Mouse (Mus musculus): ENCODE measurements around the gene Exosc7. TPM values are rescaled to one million over a fixed set of nuclear protein-coding genes. Genes with fewer than 3 reads are reported as not detected.

The Exosc7 gene
- 181 and 196 TPM in 2 replicates for total RNA-seq (2012; rRNA removed)
- polyA plus RNA-seq (2012; ENCODE audit: insufficient read depth in 1 of 2, insufficient read length in 2 of 2, low read depth in 1 of 2, low replicate concordance in 2 of 2, missing spikeins in 1 of 2): 100 to 1,000 TPM in 1 of 2 experiments, not detected in 1; 162 TPM

GRCm38 (mm10) chr9:123112805-123113521 is at the start of gene Exosc7, which contains the start of gene Zdhhc3:
TSS of gene Exosc7 (plus strand) at chr9:123113215.
TSS of gene Zdhhc3 (minus strand) at chr9:123113205.
- H3K36me3 ChIP-seq (ENCODE audit: control insufficient read depth in 1 of 2, insufficient read depth in 2 of 2, low read length in 2 of 2): peaks cover 2 to 17% of the 10 kb centered on the region in 2 experiments; a peak in 3 of 4 replicates
- peaks cover 41% of the 10 kb centered on the region for H3K79me2 ChIP-seq (ENCODE audit: control insufficient read depth, insufficient read depth, low read length, poor library complexity)
- no peaks in the 10 kb centered on the region for H3K9me3 ChIP-seq (replicated peaks; ENCODE audit: insufficient read depth, low read length)
- peaks cover 5 to 11% of the 10 kb centered on the region in 2 experiments; a peak in 3 of 4 replicates for H3K4me1 ChIP-seq (ENCODE audit: control insufficient read depth in 1 of 2, insufficient read depth in 2 of 2, low read length in 2 of 2)
- no peaks in the 10 kb centered on the region for H3K27me3 ChIP-seq (ENCODE audit: control insufficient read depth in 1 of 2, insufficient read depth in 2 of 2, low read length in 2 of 2)
- H3K27ac ChIP-seq (ENCODE audit: control insufficient read depth, low read depth, low read length): peak within 1 kb of the TSS; percentile 73
- peak within 1 kb of the TSS; percentile 97 for H3K9ac ChIP-seq (ENCODE audit: control insufficient read depth, low read depth, low read length, poor library complexity, severe bottlenecking)
- DNase-seq (ENCODE audit: low read depth, low spot score): peak; percentile 91
- H3K4me3 ChIP-seq (ENCODE audit: control insufficient read depth in 1 of 2, insufficient read depth in 1 of 2, low read depth in 2 of 2, low read length in 2 of 2): peak within 1 kb of the TSS; percentile 85 to 96
- 0 out of 4 replicates have a peak, but pooled peaks of 1 of the 2 experiments have one; percentile 8 for TF ChIP-seq EP300 (IDR thresholded peaks at IDR 0.05; ENCODE audit: low read depth in 1 of 2, low read length in 2 of 2)
- 0 out of 2 replicates have a peak, but pooled peaks have one; percentile 0 for TF ChIP-seq ZC3H11A (IDR thresholded peaks at IDR 0.05; ENCODE audit: low read depth, low read length)
- TF ChIP-seq ETS1 (IDR thresholded peaks at IDR 0.05; ENCODE audit: low read depth, low read length): peak; percentile 15; the same call in 1 of the 2 replicates
- TF ChIP-seq CHD1 (IDR thresholded peaks at IDR 0.05; ENCODE audit: low read depth, low read length): no peak
- TF ChIP-seq RAD21 (IDR thresholded peaks at IDR 0.05; ENCODE audit: low read depth, low read length): no peak
- peak; percentile 79 for TF ChIP-seq TCF12 (IDR thresholded peaks at IDR 0.05; ENCODE audit: low read depth, low read length)
- TF ChIP-seq USF2 (IDR thresholded peaks at IDR 0.05; ENCODE audit: borderline replicate concordance in 1 of 2, insufficient read depth in 1 of 2, low read depth in 1 of 2, low read length in 2 of 2): no peak
- no peak for TF ChIP-seq CHD2 (IDR thresholded peaks at IDR 0.05; ENCODE audit: low read length)
- TF ChIP-seq TAL1 (IDR thresholded peaks at IDR 0.05; ENCODE audit: low read length): no peak
- peak; percentile 64; the same call in 1 of the 2 replicates for TF ChIP-seq UBTF (IDR thresholded peaks at IDR 0.05; ENCODE audit: borderline replicate concordance, insufficient read depth, low read depth, low read length)
- no peak for TF ChIP-seq SMC3 (IDR thresholded peaks at IDR 0.05; ENCODE audit: low read depth, low read length)
- TF ChIP-seq SIN3A (IDR thresholded peaks at IDR 0.05; ENCODE audit: low read length): peak; percentile 90
- no peak for TF ChIP-seq GATA1 (IDR thresholded peaks at IDR 0.05; ENCODE audit: low read depth, low read length)
- TF ChIP-seq POLR2A (IDR thresholded peaks at IDR 0.05; ENCODE audit: control insufficient read depth in 1 of 2, insufficient read depth in 1 of 2, low read depth in 1 of 2, low read length in 2 of 2, poor library complexity in 1 of 2): peak; percentile 89 to 98
- TF ChIP-seq HCFC1 (IDR thresholded peaks at IDR 0.05; ENCODE audit: low read depth, low read length): peak; percentile 88
- no peak for TF ChIP-seq ZNF384 (IDR thresholded peaks at IDR 0.05; ENCODE audit: low read depth, low read length)
- no peak for TF ChIP-seq RCOR1 (IDR thresholded peaks at IDR 0.05; ENCODE audit: low read depth, low read length)
- TF ChIP-seq CTCF (IDR thresholded peaks at IDR 0.05 in 2 of 3, conservative IDR thresholded peaks at IDR 0.05 in 1 of 3; ENCODE audit: control insufficient read depth in 1 of 3, insufficient read depth in 1 of 3, low read depth in 2 of 3, low read length in 3 of 3, poor library complexity in 1 of 3, severe bottlenecking in 1 of 3): no peak
- TF ChIP-seq NRF1 (IDR thresholded peaks at IDR 0.05; ENCODE audit: insufficient read depth, low read depth, low read length, poor library complexity, severe bottlenecking): peak; percentile 70
- peak; percentile 87; the same call in 1 of the 2 replicates for TF ChIP-seq POLR2AphosphoS2 (IDR thresholded peaks at IDR 0.05; ENCODE audit: low read length)
- TF ChIP-seq BHLHE40 (IDR thresholded peaks at IDR 0.05; ENCODE audit: borderline replicate concordance, low read depth, low read length): peak; percentile 85
- no peak; the same call in 1 of the 2 replicates for TF ChIP-seq KAT2A (conservative IDR thresholded peaks at IDR 0.05; ENCODE audit: low read depth, low read length)
- TF ChIP-seq MYB (IDR thresholded peaks at IDR 0.05; ENCODE audit: low read depth, low read length): no peak
- TF ChIP-seq MAZ (IDR thresholded peaks at IDR 0.05; ENCODE audit: low read depth, low read length): no peak; the same call in 1 of the 2 replicates
- TF ChIP-seq GABPA (IDR thresholded peaks at IDR 0.05; ENCODE audit: low read depth, low read length): no peak
- TF ChIP-seq MAFK (IDR thresholded peaks at IDR 0.05; ENCODE audit: borderline replicate concordance, low read depth, low read length): no peak
- no peak; the same call in 1 of the 2 replicates for TF ChIP-seq NELFE (IDR thresholded peaks at IDR 0.05; ENCODE audit: low read depth, low read length)
- TF ChIP-seq MEF2A (IDR thresholded peaks at IDR 0.05; ENCODE audit: extremely low read depth, insufficient replicate concordance, low read depth, low read length, poor library complexity, severe bottlenecking): 0 out of 2 replicates have a peak, but pooled peaks have one; percentile 8
- TF ChIP-seq TBP (IDR thresholded peaks at IDR 0.05; ENCODE audit: low read depth, low read length): no peak
- TF ChIP-seq ZKSCAN1 (IDR thresholded peaks at IDR 0.05; ENCODE audit: low read depth, low read length): no peak
- TF ChIP-seq MXI1 (IDR thresholded peaks at IDR 0.05; ENCODE audit: low read depth, low read length): peak; percentile 89
- peak; percentile 57; the same call in 1 of the 2 replicates for TF ChIP-seq E2F4 (IDR thresholded peaks at IDR 0.05; ENCODE audit: borderline replicate concordance, low read depth, low read length)
- peak; percentile 85 for TF ChIP-seq ZMIZ1 (IDR thresholded peaks at IDR 0.05; ENCODE audit: low read depth, low read length)
- TF ChIP-seq POLR2AphosphoS5 (IDR thresholded peaks at IDR 0.05; ENCODE audit: borderline replicate concordance, low read depth, low read length): no peak
- TF ChIP-seq JUND (IDR thresholded peaks at IDR 0.05; ENCODE audit: low read depth, low read length): no peak
